Mouse (Mus musculus) CD8-positive naive resting alpha-beta T cell, adult 2 months (primary cell): Measurements from ENCODE around the gene Eif2ak4.

Experiments used
- DNase-seq, 2 experiments: peaks; one replicate each; pipeline ENCODE4 v3.0.0; 2022; ENCODE audit warnings: low read depth in 2 of 2, low spot score in 2 of 2

Gene Eif2ak4

GRCm38 (mm10) chr2:118404336-118404735 is 15.9 kb downstream of the Eif2ak4 start:
- DNase-seq: no peak

GRCm38 (mm10) chr2:118405568-118405967 is 17.1 kb downstream of the Eif2ak4 start:
- DNase-seq: no peak

- no peak for DNase-seq
Measured at GRCm38 (mm10) chr2:118406811-118407210, 18.4 kb downstream of the Eif2ak4 start.

- DNase-seq: no peak
Measured at GRCm38 (mm10) chr2:118408336-118408895, 20.0 kb downstream of the Eif2ak4 start.

- no peak for DNase-seq
Measured at GRCm38 (mm10) chr2:118412821-118413220, 24.4 kb downstream of the Eif2ak4 start.

GRCm38 (mm10) chr2:118415601-118416355 is 27.4 kb downstream of the Eif2ak4 start:
- no peak for DNase-seq

- DNase-seq: no peak
Measured at GRCm38 (mm10) chr2:118418076-118418475, 29.7 kb downstream of the Eif2ak4 start.

GRCm38 (mm10) chr2:118421951-118422350 is 33.5 kb downstream of the Eif2ak4 start:
- no peak for DNase-seq

- DNase-seq: no peak
Measured at GRCm38 (mm10) chr2:118422385-118422784, 34.0 kb downstream of the Eif2ak4 start.

GRCm38 (mm10) chr2:118428296-118428695 is 39.9 kb downstream of the Eif2ak4 start:
- no peak for DNase-seq

GRCm38 (mm10) chr2:118429297-118429696 is 40.9 kb downstream of the Eif2ak4 start:
- no peak for DNase-seq

- DNase-seq: no peak
Measured at GRCm38 (mm10) chr2:118430630-118431029, 42.2 kb downstream of the Eif2ak4 start.

- peak in 1 of 2 experiments; percentile 31 for DNase-seq
Measured at GRCm38 (mm10) chr2:118431589-118431988, 43.2 kb downstream of the Eif2ak4 start.

- no peak for DNase-seq
Measured at GRCm38 (mm10) chr2:118442172-118442571, 53.8 kb downstream of the Eif2ak4 start.

- DNase-seq: no peak
Measured at GRCm38 (mm10) chr2:118442723-118443122, 54.3 kb downstream of the Eif2ak4 start.

GRCm38 (mm10) chr2:118445696-118446674 is 57.6 kb downstream of the Eif2ak4 start:
- DNase-seq: no peak

GRCm38 (mm10) chr2:118448181-118448580 is 59.8 kb downstream of the Eif2ak4 start:
- DNase-seq: no peak

- DNase-seq: no peak
Measured at GRCm38 (mm10) chr2:118451056-118451455, 62.6 kb downstream of the Eif2ak4 start.

- DNase-seq: no peak
Measured at GRCm38 (mm10) chr2:118457029-118457428, 68.6 kb downstream of the Eif2ak4 start.

GRCm38 (mm10) chr2:118457463-118458261 is 69.2 kb downstream of the Eif2ak4 start:
- no peak for DNase-seq
